Mouse (Mus musculus): ENCODE results near the gene Pate3. TPM values are rescaled to one million over a fixed set of nuclear protein-coding genes. Genes with fewer than 3 reads are reported as not detected.
A peak's percentile ranks its signal among the peaks of the same experiment; 100 is the strongest.
"Not testable (repeated sequence)": the region's sequence is repeated elsewhere in the genome, so short reads cannot be mapped to it uniquely, and the experiment has no call there.

Pate3 gene
- total RNA-seq (2022): not detected

DNA sequence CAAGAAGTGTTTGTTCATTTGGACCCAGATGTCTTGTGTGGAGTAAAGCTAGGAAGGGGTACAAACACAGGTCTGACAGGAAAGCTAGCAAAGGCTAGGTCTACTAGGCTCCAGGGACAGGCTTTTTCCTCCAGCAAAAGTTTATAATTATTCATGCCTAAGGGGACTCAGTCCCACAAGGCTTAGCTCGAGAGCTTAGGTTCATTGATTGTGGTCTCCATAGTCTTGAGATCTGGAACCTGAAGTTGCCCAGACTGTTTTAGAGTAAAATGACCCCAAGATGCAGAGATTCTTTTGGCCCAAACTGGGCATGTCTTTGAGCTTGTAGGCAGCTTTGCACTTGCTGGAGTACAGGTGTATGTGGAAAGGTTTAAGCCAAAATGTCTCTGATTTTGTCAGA lies at the start of gene Pate3:
Gene Pate3 (minus strand): TSS at position 101 of the 400 bp plus-strand sequence.
- no peak for DNase-seq (ENCODE audit: low spot score in 2 of 2)

DNA sequence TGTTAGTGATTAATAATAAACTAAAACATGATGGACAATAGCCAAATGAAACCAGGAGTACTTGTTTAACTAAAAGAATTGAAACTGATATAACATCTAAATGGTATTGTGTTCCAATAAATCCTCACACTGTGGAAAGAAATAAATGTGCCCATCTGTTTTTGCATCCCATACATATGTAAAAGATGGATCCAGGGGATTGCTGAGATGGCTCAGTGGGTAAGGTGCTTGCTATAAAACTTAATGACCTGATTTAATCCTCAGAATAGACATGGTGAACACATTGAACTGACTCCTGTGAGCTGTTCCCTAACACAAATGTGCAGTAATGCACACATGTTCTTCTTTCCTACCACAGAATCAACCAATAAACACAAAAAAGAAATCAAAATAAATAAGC lies 43.9 kb upstream of the Pate3 start:
- no peak for DNase-seq (ENCODE audit: low spot score in 2 of 2)

DNA sequence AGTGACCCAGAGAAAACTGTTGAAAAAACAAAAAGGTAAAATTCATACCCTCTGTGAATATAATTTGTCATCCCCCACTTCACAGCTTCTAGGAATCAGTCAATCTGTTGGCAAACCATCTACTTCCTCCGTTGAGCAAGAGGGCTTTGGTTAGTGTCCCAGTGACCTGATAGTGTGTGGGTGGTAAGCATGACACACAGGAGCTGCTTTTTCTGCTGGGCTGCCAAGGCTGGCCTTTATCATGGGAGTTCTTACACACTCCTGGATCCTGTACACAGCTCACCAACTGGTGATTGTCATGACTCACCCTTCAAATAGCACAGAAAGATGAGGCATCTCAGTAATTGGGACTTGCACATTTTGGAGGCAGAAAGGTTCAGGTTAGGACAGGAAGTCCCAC lies 39.0 kb upstream of the Pate3 start, which contains the start of gene Pate1:
Gene Pate1 (minus strand): TSS at position 378 of the 400 bp plus-strand sequence.
- peak in 1 of 2 experiments; percentile 28 for DNase-seq (ENCODE audit: low spot score in 2 of 2)

DNA sequence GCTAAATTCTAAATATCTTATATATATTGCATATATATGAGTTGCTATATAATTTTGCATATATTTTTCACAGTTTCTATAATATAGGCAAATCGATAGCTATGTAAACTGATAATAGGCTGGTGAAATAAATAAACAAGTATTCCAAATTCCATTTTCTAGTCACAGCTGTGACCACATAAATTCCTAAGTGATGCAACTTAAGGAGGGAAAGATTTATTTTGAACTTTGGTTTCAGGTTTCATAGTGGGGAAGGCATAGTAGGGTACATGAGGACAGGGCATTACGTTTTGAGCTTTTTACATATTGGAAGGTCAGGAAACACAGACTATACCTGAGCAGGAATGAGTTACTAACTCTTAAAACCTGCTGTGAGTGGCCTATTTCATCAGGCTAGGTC lies 25.6 kb upstream of the Pate3 start:
- no peak for DNase-seq (ENCODE audit: low spot score in 2 of 2)

DNA sequence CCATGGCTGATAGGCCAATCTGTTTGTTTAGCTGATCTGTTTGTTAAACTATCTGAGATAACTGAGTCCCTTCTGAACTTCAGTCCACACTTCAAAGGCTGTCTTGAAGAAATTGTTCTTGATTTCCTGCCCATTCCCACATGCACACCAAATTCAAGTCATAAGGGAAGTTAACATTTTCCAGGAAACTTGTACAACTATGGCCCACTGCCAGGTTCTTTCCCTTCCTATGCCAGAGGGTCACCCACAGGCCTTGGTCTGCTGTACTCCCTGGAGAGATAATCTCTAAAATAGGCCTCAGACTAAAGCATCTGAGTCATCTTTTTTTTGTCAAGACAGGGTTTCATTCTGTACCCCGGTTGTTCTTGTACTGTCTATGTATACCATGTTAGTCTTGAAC lies 15.0 kb downstream of the Pate3 start:
- DNase-seq (ENCODE audit: low spot score in 2 of 2): no peak

DNA sequence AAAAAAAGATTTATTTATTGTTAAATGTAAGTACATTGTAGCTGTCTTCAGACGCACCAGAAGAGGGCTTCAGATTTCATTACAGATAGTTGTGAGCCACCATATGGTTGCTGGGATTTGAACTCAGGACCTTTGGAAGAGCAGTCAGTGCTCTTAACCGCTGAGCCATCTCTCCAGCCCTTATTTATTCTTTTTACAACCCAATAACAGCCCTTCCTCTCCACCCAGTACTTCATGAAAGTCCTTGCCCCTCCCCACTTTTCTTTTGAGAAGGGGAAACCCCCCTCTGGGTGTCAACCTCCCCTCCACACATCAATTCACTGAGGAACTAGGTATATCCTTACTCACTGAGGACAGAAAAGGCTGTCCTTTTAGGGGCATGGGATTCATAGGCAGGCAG lies 31.2 kb downstream of the Pate3 start:
- not testable (repeated sequence) for DNase-seq (ENCODE audit: low spot score in 2 of 2)

DNA sequence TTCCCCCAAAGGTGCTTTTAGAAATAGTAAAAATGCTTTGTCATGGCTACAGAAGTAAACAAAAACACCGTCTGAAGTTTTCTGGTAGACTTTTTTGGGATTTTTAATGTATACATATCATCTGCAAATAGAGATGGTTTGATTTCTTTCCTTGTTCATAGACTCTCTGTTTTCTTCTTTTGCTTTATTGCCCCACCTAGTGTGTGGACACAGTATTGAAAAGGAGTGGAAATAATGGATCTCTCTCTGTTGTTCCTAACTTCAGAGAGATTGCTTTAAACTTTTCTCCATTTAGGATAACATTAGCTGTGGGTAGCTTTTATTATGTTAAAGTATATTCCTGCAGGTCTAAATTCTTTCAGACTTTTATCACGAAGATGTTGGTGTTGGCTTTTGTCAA lies 34.0 kb downstream of the Pate3 start:
- DNase-seq (ENCODE audit: low spot score in 2 of 2): no peak

DNA sequence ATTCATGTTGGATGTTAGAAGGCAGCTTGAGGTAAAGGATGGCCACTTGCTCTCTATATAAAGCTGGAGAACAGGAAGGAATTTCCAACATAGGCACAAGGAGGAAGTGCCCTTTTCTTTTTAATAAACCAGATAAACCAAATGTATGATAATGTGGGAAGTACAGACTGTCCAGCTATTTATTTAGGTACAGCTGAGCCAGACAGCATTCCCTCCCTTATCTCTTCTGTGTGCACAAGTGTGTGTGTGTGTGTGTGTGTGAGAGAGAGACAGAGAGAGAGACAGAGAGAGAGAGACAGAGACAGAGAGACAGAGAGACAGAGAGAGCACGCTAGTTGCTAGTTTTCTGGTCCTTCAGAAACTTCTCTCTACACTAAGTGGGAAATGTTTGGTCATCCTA lies 36.2 kb downstream of the Pate3 start, which contains the start of gene Pate4:
Gene Pate4 (minus strand): TSS at position 101 of the 400 bp plus-strand sequence.
- no peak for DNase-seq (ENCODE audit: low spot score in 2 of 2)

DNA sequence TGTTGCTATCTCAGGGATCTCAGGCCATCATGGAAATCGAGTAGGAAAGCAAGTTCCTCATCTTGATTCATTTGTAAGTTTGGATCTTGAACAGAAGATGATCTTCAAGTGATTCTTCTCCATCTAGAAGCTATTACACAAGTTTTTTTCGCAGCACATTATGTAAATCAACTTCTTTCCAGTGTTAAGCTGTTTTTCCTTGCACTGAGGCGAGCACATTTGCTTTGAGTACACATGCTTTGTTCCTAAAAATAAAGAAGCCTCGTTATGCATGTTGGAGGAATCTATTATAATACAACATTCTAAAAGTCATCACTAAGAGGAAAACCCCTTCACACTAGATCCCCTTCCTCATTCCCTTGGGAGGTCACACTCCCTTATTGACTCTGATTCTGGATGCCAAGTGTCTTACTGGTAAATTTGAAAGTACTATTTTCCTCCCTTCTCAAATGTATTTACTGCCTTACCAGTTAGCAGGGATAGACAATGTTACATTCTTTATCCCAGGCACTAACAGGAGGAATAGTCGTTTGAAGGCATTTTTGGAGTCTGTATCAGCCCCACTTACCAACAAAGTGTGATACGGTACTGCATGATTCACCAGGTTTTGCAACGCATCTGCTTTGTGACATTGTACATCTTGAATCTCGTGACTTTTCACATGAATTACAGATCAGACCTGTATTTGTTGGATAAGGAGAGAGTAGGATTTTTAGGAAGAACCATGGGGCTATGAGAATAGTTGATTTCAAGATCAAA lies 40.2 kb downstream of the Pate3 start:
- DNase-seq (ENCODE audit: low spot score in 2 of 2): no peak

Other genes with a start within 250 kb of the Pate3 start
- gene Cdon, start 227.1 kb downstream of the Pate3 start, total RNA-seq (2022): 10 to 100 TPM; 12.6 to 13.9 (median 13.9) TPM
- not detected for gene Gm1113, start 129.9 kb downstream of the Pate3 start, total RNA-seq (2022)
- gene Ddx25, start 89.7 kb downstream of the Pate3 start, total RNA-seq (2022): 10 to 100 TPM; 14.2 to 17.9 (median 16.1) TPM
- 10 to 100 TPM; 10.7 to 12.8 (median 12.2) TPM for gene Pus3, start 89.6 kb downstream of the Pate3 start, total RNA-seq (2022)
- 1 to 10 TPM in 3 of 4 experiments, under 1 TPM in 1; 0.76 to 2.1 (median 1.4) TPM for gene Pate2, start 77.9 kb downstream of the Pate3 start, total RNA-seq (2022)
- gene Hyls1, start 77.8 kb downstream of the Pate3 start, total RNA-seq (2022): 10 to 100 TPM; 14.8 to 16.2 (median 15.3) TPM
- not detected for gene Pate4, start 36.3 kb downstream of the Pate3 start, total RNA-seq (2022)
- not detected for gene Pate1, start 39.2 kb upstream of the Pate3 start, total RNA-seq (2022)
- gene Gm17677, start 92.8 kb upstream of the Pate3 start, total RNA-seq (2022): not detected
- gene Gm17727, start 129.9 kb upstream of the Pate3 start, total RNA-seq (2022): not detected
- not detected for gene Gm27235, start 141.9 kb upstream of the Pate3 start, total RNA-seq (2022)
- not detected for gene D730048I06Rik, start 141.9 kb upstream of the Pate3 start, total RNA-seq (2022)
- not detected for gene 9230110F15Rik, start 195.9 kb upstream of the Pate3 start, total RNA-seq (2022)